Mouse (Mus musculus) embryonic facial prominence, embryonic 11.5 days (tissue): ENCODE data around the gene Homer1. TPM values are rescaled to one million over a fixed set of nuclear protein-coding genes. Genes with fewer than 3 reads are reported as not detected.

Source experiments
- ATAC-seq: fragments of 200-750 bp; cut with Nextera tagmentation; replicated peaks from 2 replicates; pipeline ENCODE4 v1.8.0; 2017; ENCODE audit warnings: low read depth; ENCODE audit not compliant: insufficient number of reproducible peaks, low FRiP score, low TSS enrichment
- DNase-seq: peaks from one replicate; pipeline ENCODE4 v3.0.0-alpha.2; 2015; ENCODE audit warnings: low spot score
- H3K27ac ChIP-seq: fragments of 300-500 bp; sonication (generic); replicated peaks from 2 replicates; pipeline ENCODE4 v1.5.1; 2014; ENCODE audit warnings: mild to moderate bottlenecking, low read depth, low read length, control low read depth
- H3K27me3 ChIP-seq: fragments of 300-500 bp; sonication (generic); 2 replicates; pipeline ENCODE4 v1.6.1; 2014; ENCODE audit warnings: mild to moderate bottlenecking, low read length, moderate library complexity, mixed read lengths; ENCODE audit not compliant: control insufficient read depth, insufficient read depth
- H3K36me3 ChIP-seq: fragments of 300-500 bp; sonication (generic); replicated peaks from 2 replicates; pipeline ENCODE4 v1.6.1; 2014; ENCODE audit warnings: low read depth, mild to moderate bottlenecking, low read length, moderate library complexity, mixed read lengths; ENCODE audit not compliant: control insufficient read depth, insufficient read depth
- H3K4me1 ChIP-seq: fragments of 300-500 bp; sonication (generic); 2 replicates; pipeline ENCODE4 v1.6.1; 2014; ENCODE audit warnings: low read length, mixed read lengths; ENCODE audit not compliant: control insufficient read depth, insufficient read depth
- H3K4me2 ChIP-seq: fragments of 300-500 bp; sonication (generic); 2 replicates; pipeline ENCODE4 v1.6.1; 2014; ENCODE audit warnings: low read depth, mild to moderate bottlenecking, control low read depth, low read length, moderate library complexity
- H3K4me3 ChIP-seq: fragments of 300-500 bp; sonication (generic); 2 replicates; pipeline ENCODE4 v1.5.1; 2014; ENCODE audit warnings: low read depth, low read length, control low read depth
- H3K9ac ChIP-seq: fragments of 300-500 bp; sonication (generic); replicated peaks from 2 replicates; pipeline ENCODE4 v1.6.1; 2014; ENCODE audit warnings: mild to moderate bottlenecking, control low read depth, low read length
- H3K9me3 ChIP-seq: fragments of 300-500 bp; sonication (generic); replicated peaks from 2 replicates; pipeline ENCODE4 v1.6.1; 2016; ENCODE audit warnings: mild to moderate bottlenecking, low read length, inconsistent platforms, mixed read lengths; ENCODE audit not compliant: control insufficient read depth
- WGBS: fragments of 180-500 bp; shearing (Covaris S2); extraction: QIAGEN DNeasy Blood & Tissue Kit; methylation state at CpG from one replicate; pipeline ENCODE4 v1.1.7; 2014; 5-methylcytosine and 5-hydroxymethylcytosine counted together
- polyA plus RNA-seq: library from polyadenylated mRNA; unstranded; fragments of >200 nt; fragmentation: Nextera tagmentation; extraction: Ambion mirVana; gene quantifications from 2 replicates; pipeline ENCODE4 v1.2.1, GENCODE M21; 2014

The Homer1 gene
- polyA plus RNA-seq, 1 experiment from 2014 or later, result 11.4 TPM

GRCm38 (mm10) chr13:93384481-93384880 lies 85.0 kb downstream of the Homer1 start:
- Histone ChIP-seq H3K9me3 (no peaks in the 10 kb centered on the region), H3K9ac (no peak overlapping the region), H3K27ac (no peak overlapping the region), H3K27me3 (no peaks in the 10 kb centered on the region), H3K36me3 (no peaks in the 10 kb centered on the region), H3K4me2 (no peak overlapping the region), H3K4me1 (no peaks in the 10 kb centered on the region), H3K4me3 (no peak overlapping the region)
- DNase-seq (no peak), ATAC-seq (no peak)
- WGBS, result 85% methylated on average over 1 of the region's 1 CpGs

GRCm38 (mm10) chr13:93385147-93385546 lies 85.7 kb downstream of the Homer1 start:
- DNase-seq (no peak), ATAC-seq (no peak)
- 90% methylated on average over 1 of the region's 1 CpGs for WGBS
- Histone ChIP-seq H3K27me3 (no peaks in the 10 kb centered on the region), H3K9me3 (no peaks in the 10 kb centered on the region), H3K9ac (no peak overlapping the region), H3K4me2 (no peak overlapping the region), H3K27ac (no peak overlapping the region), H3K4me3 (no peak overlapping the region), H3K36me3 (no peaks in the 10 kb centered on the region), H3K4me1 (no peaks in the 10 kb centered on the region)

- no peak for DNase-seq
- 88% methylated on average over 5 of the region's 5 CpGs for WGBS
- Histone ChIP-seq H3K4me1 (no peaks in the 10 kb centered on the region), H3K4me3 (no peak overlapping the region), H3K9ac (no peak overlapping the region), H3K36me3 (no peaks in the 10 kb centered on the region), H3K27ac (no peak overlapping the region), H3K27me3 (no peaks in the 10 kb centered on the region), H3K9me3 (no peaks in the 10 kb centered on the region), H3K4me2 (no peak overlapping the region)
- ATAC-seq, result no peak
Measured at GRCm38 (mm10) chr13:93387440-93387839, 88.0 kb downstream of the Homer1 start.

GRCm38 (mm10) chr13:93388594-93389241 lies 89.3 kb downstream of the Homer1 start:
- Histone ChIP-seq H3K36me3 (no peaks in the 10 kb centered on the region), H3K27me3 (no peaks in the 10 kb centered on the region), H3K4me2 (no peak overlapping the region), H3K9ac (no peak overlapping the region), H3K27ac (no peak overlapping the region), H3K9me3 (no peaks in the 10 kb centered on the region), H3K4me3 (no peak overlapping the region), H3K4me1 (no peaks in the 10 kb centered on the region)
- DNase-seq (no peak), ATAC-seq (no peak)
- WGBS, result 83% methylated on average over 7 of the region's 7 CpGs

- Histone ChIP-seq H3K4me3 (no peak overlapping the region), H3K9ac (no peak overlapping the region), H3K9me3 (no peaks in the 10 kb centered on the region), H3K36me3 (no peaks in the 10 kb centered on the region), H3K4me2 (no peak overlapping the region), H3K27me3 (no peaks in the 10 kb centered on the region), H3K27ac (no peak overlapping the region), H3K4me1 (no peaks in the 10 kb centered on the region)
- WGBS, result 45% methylated on average over 2 of the region's 2 CpGs
- ATAC-seq (no peak), DNase-seq (no peak)
Measured at GRCm38 (mm10) chr13:93389242-93389625, 89.8 kb downstream of the Homer1 start.

GRCm38 (mm10) chr13:93399710-93400216 lies 100.3 kb downstream of the Homer1 start:
- no peak overlapping the region for H3K27ac ChIP-seq
- no peak for ATAC-seq
- H3K27me3 ChIP-seq, result no peaks in the 10 kb centered on the region
- no peaks in the 10 kb centered on the region for H3K36me3 ChIP-seq
- H3K4me3 ChIP-seq, result no peak overlapping the region
- H3K9me3 ChIP-seq, result no peaks in the 10 kb centered on the region
- 70% methylated on average over 5 of the region's 5 CpGs for WGBS
- DNase-seq, result no peak
- H3K4me1 ChIP-seq, result no peaks in the 10 kb centered on the region
- no peak overlapping the region for H3K9ac ChIP-seq
- no peak overlapping the region for H3K4me2 ChIP-seq

- Histone ChIP-seq H3K27me3 (no peaks in the 10 kb centered on the region), H3K4me2 (no peak overlapping the region), H3K27ac (no peak overlapping the region), H3K36me3 (no peaks in the 10 kb centered on the region), H3K4me3 (no peak overlapping the region), H3K4me1 (no peaks in the 10 kb centered on the region), H3K9ac (no peak overlapping the region), H3K9me3 (no peaks in the 10 kb centered on the region)
- WGBS, result 92% methylated on average over 7 of the region's 7 CpGs
- DNase-seq (no peak), ATAC-seq (no peak)
Measured at GRCm38 (mm10) chr13:93401947-93402346, 102.5 kb downstream of the Homer1 start.

- Histone ChIP-seq H3K4me3 (no peak overlapping the region), H3K36me3 (no peaks in the 10 kb centered on the region), H3K27me3 (no peaks in the 10 kb centered on the region), H3K4me1 (no peaks in the 10 kb centered on the region), H3K27ac (no peak overlapping the region), H3K9me3 (no peaks in the 10 kb centered on the region), H3K4me2 (no peak overlapping the region), H3K9ac (no peak overlapping the region)
- DNase-seq (no peak), ATAC-seq (no peak)
- 95% methylated on average over 5 of the region's 5 CpGs for WGBS
Measured at GRCm38 (mm10) chr13:93406855-93407254, 107.4 kb downstream of the Homer1 start.
